Mouse (Mus musculus) naive thymus-derived CD4-positive, alpha-beta T cell, adult 2 months (primary cell): ENCODE results near the gene Smarcb1.

Source experiments
- DNase-seq: peaks from one replicate; pipeline ENCODE4 v3.0.0-alpha.2; 2011; ENCODE audit warnings: low read depth

The Smarcb1 gene

GRCm38 (mm10) chr10:75921026-75921725 is at the start of gene Smarcb1:
TSS of gene Smarcb1 (minus strand) at chr10:75921617.
- DNase-seq: peak; percentile 95

- DNase-seq: peak; percentile 52
Measured at GRCm38 (mm10) chr10:75954381-75954811, 33.0 kb upstream of the Smarcb1 start, which contains the start of gene Gm5134. TSS of gene Gm5134 (plus strand) at chr10:75954514.

GRCm38 (mm10) chr10:75951424-75952050 is 30.1 kb upstream of the Smarcb1 start:
- DNase-seq: peak; percentile 88

GRCm38 (mm10) chr10:75950791-75951210 is 29.4 kb upstream of the Smarcb1 start:
- peak; percentile 32 for DNase-seq

GRCm38 (mm10) chr10:75949053-75950045 is 27.9 kb upstream of the Smarcb1 start:
- DNase-seq: no peak

GRCm38 (mm10) chr10:75948079-75948478 is 26.7 kb upstream of the Smarcb1 start:
- DNase-seq: no peak

GRCm38 (mm10) chr10:75945896-75946295 is 24.5 kb upstream of the Smarcb1 start:
- no peak for DNase-seq

GRCm38 (mm10) chr10:75945213-75945612 is 23.8 kb upstream of the Smarcb1 start:
- DNase-seq: no peak

GRCm38 (mm10) chr10:75944066-75944772 is 22.8 kb upstream of the Smarcb1 start:
- DNase-seq: no peak

GRCm38 (mm10) chr10:75942736-75943477 is 21.5 kb upstream of the Smarcb1 start, which contains the start of gene Vpreb3:
TSS of gene Vpreb3 (plus strand) at chr10:75943057.
- DNase-seq: no peak

GRCm38 (mm10) chr10:75941042-75941824 is 19.8 kb upstream of the Smarcb1 start:
- no peak for DNase-seq

- DNase-seq: no peak
Measured at GRCm38 (mm10) chr10:75940520-75940919, 19.1 kb upstream of the Smarcb1 start, which contains the start of gene Gm867. TSS of gene Gm867 (minus strand) at chr10:75940672.

GRCm38 (mm10) chr10:75939481-75940234 is 18.2 kb upstream of the Smarcb1 start:
- DNase-seq: no peak

GRCm38 (mm10) chr10:75937851-75938643 is 16.6 kb upstream of the Smarcb1 start:
- peak; percentile 44 for DNase-seq

- no peak for DNase-seq
Measured at GRCm38 (mm10) chr10:75936909-75937667, 15.7 kb upstream of the Smarcb1 start.

GRCm38 (mm10) chr10:75935680-75936541 is 14.5 kb upstream of the Smarcb1 start, which contains the start of gene Mmp11:
TSS of gene Mmp11 (minus strand) at chr10:75936496.
- DNase-seq: peak; percentile 91
